Mouse (Mus musculus) cortical plate, adult 2 months (tissue): Measurements from ENCODE around the gene Emilin2.

Source experiments
- CTCF ChIP-seq: fragments of 200-500 bp; IDR thresholded peaks from 2 replicates; pipeline ENCODE4 v1.5.1; 2011; ENCODE audit warnings: mild to moderate bottlenecking, control low read depth, low read length; ENCODE audit not compliant: insufficient read depth; ENCODE audit errors: extremely low read depth
- POLR2A ChIP-seq: fragments of 200-500 bp; IDR thresholded peaks from 2 replicates; pipeline ENCODE4 v1.6.1; 2011; ENCODE audit warnings: mild to moderate bottlenecking, low read length, control low read depth; ENCODE audit not compliant: insufficient read depth; ENCODE audit errors: extremely low read depth

DNA sequence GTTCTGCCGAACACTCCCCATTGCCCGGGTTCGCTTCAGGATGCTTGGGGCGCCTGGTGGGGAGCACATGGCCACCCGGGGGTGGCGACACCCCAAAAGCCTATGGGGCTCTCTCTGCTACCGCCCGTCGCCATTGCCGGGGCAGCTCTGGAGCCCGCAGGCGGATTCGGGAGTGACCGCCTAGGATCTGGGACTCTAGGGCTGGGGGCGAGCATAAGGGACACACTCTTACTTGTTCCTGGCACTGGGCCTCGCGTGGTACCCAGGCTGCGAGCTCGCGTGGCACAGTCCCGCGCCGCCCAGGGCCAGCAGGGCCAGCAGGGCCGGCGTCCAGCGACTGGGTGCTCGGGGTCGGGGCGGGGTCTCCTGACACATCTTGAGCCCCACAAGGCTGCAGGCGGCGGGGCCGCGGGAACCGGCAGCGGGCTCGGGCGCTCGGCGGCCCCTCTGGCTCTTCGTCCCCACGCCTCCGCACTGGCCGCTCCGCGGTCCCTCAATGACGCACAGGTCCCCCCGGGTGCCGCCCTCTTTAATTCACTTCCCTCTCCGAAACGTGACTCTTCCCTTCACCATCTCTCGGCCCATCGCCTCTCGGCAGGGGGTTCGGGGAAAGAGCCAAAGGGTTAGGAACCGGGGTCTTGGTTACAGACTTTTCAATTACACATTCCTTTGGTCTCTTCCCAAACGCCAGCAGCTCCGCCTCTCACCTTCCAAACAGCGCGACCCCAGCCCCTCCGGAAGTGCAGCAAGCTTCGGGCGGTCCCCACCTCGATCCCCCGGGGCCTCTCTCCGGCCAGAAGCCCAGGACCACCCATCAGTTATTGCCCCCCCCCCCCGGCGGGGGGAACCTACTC lies 1.1 kb downstream of the Emilin2 start:
- no peak for TF ChIP-seq CTCF
- TF ChIP-seq POLR2A, result no peak
